Mouse (Mus musculus) embryonic facial prominence, embryonic 12.5 days (tissue): ENCODE measurements at regions not wholly inside any gene's neighbourhood (a gene's known extent, or its start where the extent isn't known, plus 50 kb on each side); places are given as distances from the start of the nearest gene placed in this dataset.
"Not testable (repeated sequence)": the region's sequence is repeated elsewhere in the genome, so short reads cannot be mapped to it uniquely, and the experiment has no call there.

Experiments used
- ATAC-seq: fragments of 200-750 bp; cut with Nextera tagmentation; 2 replicates; pipeline ENCODE4 v1.8.0; 2017; ENCODE audit not compliant: insufficient number of reproducible peaks, insufficient read depth, low FRiP score, low TSS enrichment
- H3K27ac ChIP-seq: fragments of 300-500 bp; sonication (generic); 2 replicates; pipeline ENCODE4 v1.5.1; 2016; ENCODE audit warnings: mild to moderate bottlenecking
- H3K27me3 ChIP-seq: fragments of 300-500 bp; sonication (generic); 2 replicates; pipeline ENCODE4 v1.6.1; 2016; ENCODE audit warnings: mild to moderate bottlenecking, moderate library complexity
- H3K36me3 ChIP-seq: fragments of 300-500 bp; sonication (generic); 2 replicates; pipeline ENCODE4 v1.6.1; 2016; ENCODE audit warnings: mild to moderate bottlenecking
- H3K4me1 ChIP-seq: fragments of 300-500 bp; sonication (generic); 2 replicates; pipeline ENCODE4 v1.6.1; 2016
- H3K4me2 ChIP-seq: fragments of 300-500 bp; sonication (generic); replicated peaks from 2 replicates; pipeline ENCODE4 v1.6.1; 2016; ENCODE audit warnings: mild to moderate bottlenecking, moderate library complexity
- H3K4me3 ChIP-seq: fragments of 300-500 bp; sonication (generic); 2 replicates; pipeline ENCODE4 v1.5.1; 2016; ENCODE audit warnings: mild to moderate bottlenecking
- H3K9ac ChIP-seq: fragments of 300-500 bp; sonication (generic); 2 replicates; pipeline ENCODE4 v1.6.1; 2016; ENCODE audit warnings: mild to moderate bottlenecking, moderate library complexity
- H3K9me3 ChIP-seq: fragments of 300-500 bp; sonication (generic); 2 replicates; pipeline ENCODE4 v1.6.1; 2016; ENCODE audit warnings: mild to moderate bottlenecking, moderate library complexity
- WGBS: fragments of 180-500 bp; shearing (Covaris S2); methylation state at CpG from one replicate; pipeline ENCODE4 v1.1.7; 2016; 5-methylcytosine and 5-hydroxymethylcytosine counted together

DNA sequence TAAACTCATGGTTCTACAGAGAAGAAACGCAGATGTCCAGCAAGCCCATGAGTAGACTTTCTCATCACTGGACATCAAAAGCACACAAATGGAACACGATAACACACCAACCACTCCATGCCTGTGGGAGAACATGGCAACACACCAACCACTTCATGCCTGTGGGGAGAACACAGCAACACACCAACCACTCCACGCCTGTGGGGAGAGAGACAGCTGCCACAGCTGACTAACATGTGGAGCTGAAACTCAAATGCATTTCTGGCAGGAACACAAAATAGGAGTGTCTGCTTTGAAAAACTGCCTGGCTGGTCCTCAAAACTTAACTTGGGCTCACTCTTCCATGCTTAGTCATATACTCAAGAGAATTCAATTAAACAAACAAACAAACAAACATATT, 88.4 kb upstream of the Prkcq start:
- H3K27me3 ChIP-seq: no peaks in the 10 kb centered on the region
- H3K4me1 ChIP-seq: no peaks in the 10 kb centered on the region
- H3K27ac ChIP-seq: no peak overlapping the region
- no peak overlapping the region for H3K9ac ChIP-seq
- H3K4me3 ChIP-seq: no peak overlapping the region
- no peak for ATAC-seq
- WGBS: 88% methylated on average over 3 of the region's 3 CpGs
- H3K9me3 ChIP-seq: no peaks in the 10 kb centered on the region
- no peak overlapping the region for H3K4me2 ChIP-seq
- no peaks in the 10 kb centered on the region for H3K36me3 ChIP-seq

DNA sequence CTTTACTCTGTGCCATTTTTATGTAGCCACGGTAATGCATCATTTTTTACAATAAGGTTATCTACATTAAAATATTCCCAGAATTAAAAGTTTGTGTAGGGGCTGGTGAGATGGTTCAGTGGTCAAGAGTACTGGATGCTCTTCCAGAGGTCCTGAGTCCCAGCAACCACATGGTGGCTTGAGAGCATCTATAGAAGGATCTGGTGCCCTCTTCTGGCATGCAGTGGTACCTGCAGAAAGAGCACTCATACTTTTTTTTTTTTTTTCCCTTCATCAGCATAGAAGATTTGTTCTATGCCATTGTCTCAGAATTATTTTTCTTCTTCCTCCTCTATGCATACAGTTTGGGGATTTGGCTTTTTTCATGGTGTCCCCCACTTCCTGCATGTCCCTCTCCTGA, 84.9 kb upstream of the Prkcq start:
- H3K4me3 ChIP-seq: no peak overlapping the region
- H3K27ac ChIP-seq: no peak overlapping the region
- H3K27me3 ChIP-seq: no peaks in the 10 kb centered on the region
- 35% methylated on average over 1 of the region's 1 CpGs for WGBS
- no peaks in the 10 kb centered on the region for H3K36me3 ChIP-seq
- no peak overlapping the region for H3K4me2 ChIP-seq
- no peaks in the 10 kb centered on the region for H3K9me3 ChIP-seq
- no peak for ATAC-seq
- no peak overlapping the region for H3K9ac ChIP-seq
- H3K4me1 ChIP-seq: no peaks in the 10 kb centered on the region

DNA sequence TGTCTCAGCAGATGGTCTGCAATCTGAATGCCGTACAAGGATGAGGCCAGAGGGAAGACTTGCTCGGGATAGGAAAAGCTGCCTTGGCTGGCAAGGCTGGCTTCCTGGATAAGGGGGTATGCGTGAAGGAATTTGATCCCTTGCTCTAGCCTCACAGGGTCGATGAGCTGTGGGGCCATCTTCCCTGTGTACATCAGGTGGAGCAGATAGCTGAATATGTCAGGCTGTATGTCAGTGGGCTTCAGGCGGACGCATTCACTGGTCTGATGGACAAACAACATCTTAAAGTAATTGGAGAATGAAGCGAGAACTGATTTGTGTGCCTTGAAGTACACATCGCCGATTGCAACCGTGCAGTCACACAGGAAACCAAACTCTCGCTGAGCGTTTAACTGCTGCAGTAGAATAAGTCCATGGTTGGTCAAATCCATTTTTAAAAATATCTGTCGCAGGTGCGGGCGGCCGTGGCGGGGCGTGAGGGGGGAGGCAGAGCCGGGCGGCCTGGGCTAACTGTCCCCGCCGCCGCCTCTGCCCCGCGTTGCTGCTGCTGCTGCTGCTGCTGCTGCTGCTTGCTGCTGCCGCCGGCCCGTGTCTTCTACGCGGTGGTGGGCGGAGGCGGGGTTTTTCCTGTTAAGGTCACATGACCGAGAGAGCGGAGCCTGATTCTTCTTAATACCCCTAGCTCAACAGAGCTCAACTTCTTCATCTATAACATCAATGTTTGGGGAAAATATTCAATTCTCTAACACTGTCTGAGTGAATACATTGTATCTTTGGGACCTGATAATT, 71.9 kb upstream of the Prkcq start:
- peak overlapping the region; percentile 33; the same call in 1 of the 2 replicates for H3K9ac ChIP-seq
- H3K4me2 ChIP-seq: peak overlapping the region; percentile 47
- not testable (repeated sequence) for H3K36me3 ChIP-seq, H3K4me1 ChIP-seq, ATAC-seq, H3K9me3 ChIP-seq, H3K27ac ChIP-seq, H3K27me3 ChIP-seq
- peak overlapping the region; percentile 28 for H3K4me3 ChIP-seq
- 41% methylated on average over 34 of the region's 34 CpGs for WGBS

DNA sequence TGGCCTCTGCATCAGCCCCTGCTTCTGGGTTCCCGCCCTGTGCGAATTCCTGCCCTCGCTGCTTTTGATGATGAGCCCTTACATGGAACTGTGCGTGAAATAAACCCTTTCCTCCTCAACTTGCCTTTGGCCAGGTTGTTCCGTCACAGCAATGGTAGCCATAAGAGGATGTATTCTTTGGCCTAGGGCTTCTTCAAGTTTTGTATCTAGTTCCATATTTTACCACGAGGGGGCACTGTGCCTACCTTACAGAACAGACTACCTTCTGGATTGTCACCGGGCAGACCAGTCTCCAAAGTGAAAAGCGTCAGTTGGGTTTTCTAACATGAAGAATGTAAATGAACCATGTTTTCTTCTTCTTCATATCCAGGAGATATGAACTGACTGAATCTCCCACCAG, 58.7 kb upstream of the Prkcq start:
- H3K27ac ChIP-seq: no peak overlapping the region
- H3K4me3 ChIP-seq: no peak overlapping the region
- no peak overlapping the region for H3K4me2 ChIP-seq
- 41% methylated on average over 8 of the region's 8 CpGs for WGBS
- no peaks in the 10 kb centered on the region for H3K4me1 ChIP-seq
- no peaks in the 10 kb centered on the region for H3K9me3 ChIP-seq
- H3K9ac ChIP-seq: no peak overlapping the region
- ATAC-seq: no peak
- H3K27me3 ChIP-seq: no peaks in the 10 kb centered on the region
- no peaks in the 10 kb centered on the region for H3K36me3 ChIP-seq

DNA sequence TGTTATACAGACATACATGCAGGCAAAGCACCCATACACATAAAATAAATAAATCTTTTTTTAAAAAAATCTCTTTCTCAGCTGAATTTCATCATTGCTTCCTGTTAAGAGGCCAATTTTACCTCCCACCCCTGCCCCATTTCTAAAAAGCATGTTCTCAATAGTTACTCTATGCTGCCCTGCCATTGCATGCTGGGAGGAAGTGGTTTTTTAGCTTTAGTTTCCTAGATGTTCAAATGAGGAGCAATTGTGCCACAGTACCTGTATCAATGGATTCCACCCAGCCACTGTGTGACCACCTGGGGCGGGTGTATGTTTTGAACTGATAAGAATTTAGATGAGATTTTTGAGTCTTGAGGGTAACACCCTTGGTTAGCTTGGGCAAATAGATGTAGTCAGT, 53.3 kb upstream of the Prkcq start:
- Histone ChIP-seq H3K4me3 (no peak overlapping the region), H3K9ac (no peak overlapping the region), H3K27me3 (no peaks in the 10 kb centered on the region), H3K27ac (no peak overlapping the region), H3K9me3 (no peaks in the 10 kb centered on the region), H3K4me1 (no peaks in the 10 kb centered on the region), H3K4me2 (no peak overlapping the region), H3K36me3 (no peaks in the 10 kb centered on the region)
- 84% methylated on average over 1 of the region's 1 CpGs for WGBS
- ATAC-seq: no peak

DNA sequence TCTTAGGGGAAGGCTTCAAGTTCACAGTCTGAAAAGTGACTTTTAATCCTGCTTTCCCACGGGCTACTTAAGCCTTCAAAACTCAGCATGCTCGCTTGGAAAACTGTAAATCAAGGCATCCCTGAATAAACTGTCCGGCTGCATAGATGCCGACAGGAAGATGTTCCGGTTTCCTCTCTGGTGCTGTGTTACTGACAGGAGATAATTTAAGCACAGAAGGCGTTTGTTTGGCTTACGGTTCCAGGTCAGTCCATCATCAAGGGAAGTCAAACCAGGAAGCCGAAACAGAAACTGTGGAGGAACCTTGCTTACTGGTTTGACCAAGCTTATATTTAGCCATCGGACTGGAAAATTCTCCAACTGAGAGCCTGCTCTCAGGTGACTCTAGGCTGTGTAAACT, 52.6 kb upstream of the Prkcq start:
- H3K36me3 ChIP-seq: no peaks in the 10 kb centered on the region
- no peaks in the 10 kb centered on the region for H3K27me3 ChIP-seq
- no peaks in the 10 kb centered on the region for H3K9me3 ChIP-seq
- H3K9ac ChIP-seq: no peak overlapping the region
- H3K4me2 ChIP-seq: no peak overlapping the region
- H3K4me3 ChIP-seq: no peak overlapping the region
- no peak overlapping the region for H3K27ac ChIP-seq
- 79% methylated on average over 9 of the region's 9 CpGs for WGBS
- no peaks in the 10 kb centered on the region for H3K4me1 ChIP-seq
- no peak for ATAC-seq
